In genomic region chr3:146520798-146521651, GRCm38 (mm10) we compare ENCODE assay signal across 7 mouse cellular contexts. TPM values are rescaled to one million over a fixed set of nuclear protein-coding genes. Genes with fewer than 3 reads are reported as not detected.
DNase-seq lines count a peak whose midpoint lies in the region; ATAC-seq lines count a peak whose summit lies in the region.

Gene Rpf1, minus strand, starts transcription at chr3:146521429.

- no peaks in the 10 kb centered on the region for H3K9me3 ChIP-seq in intestine, embryonic 16.5 days (ENCODE audit: control insufficient read depth, low read length)
- no peaks in the 10 kb centered on the region for H3K9me3 ChIP-seq in midbrain, embryonic 11.5 days (ENCODE audit: control insufficient read depth, low read length)

- DNase-seq in adrenal gland, adult 8-10 months: peak; percentile 89
- DNase-seq in embryo, embryonic 9.5 days (ENCODE audit: extremely low spot score): peak; percentile 90
- DNase-seq in gastrocnemius, postnatal 4 days (ENCODE audit: low spot score in 2 of 2): peak; percentile 69 to 90
- peak; percentile 93 for DNase-seq in left cerebral cortex, postnatal 36 days (ENCODE audit: low spot score in 2 of 2)
- DNase-seq in midbrain, embryonic 11.5 days (ENCODE audit: low spot score, missing footprints): peak; percentile 98
- peak; percentile 88 for DNase-seq in skeletal muscle tissue, adult 2 months (ENCODE audit: low read depth, low spot score)

- intact Hi-C loops in left cerebral cortex, postnatal 36 days (cut with DNase I): loop anchor here (5.0 kb wide), 2 partner anchors 246 to 261 kb away; no protein-coding TSS in a partner anchor

- peak; percentile 98 for ATAC-seq in intestine, embryonic 16.5 days
- peak; percentile 96 for ATAC-seq in midbrain, embryonic 11.5 days (ENCODE audit: low FRiP score)

- H3K4me3 ChIP-seq in intestine, embryonic 16.5 days (ENCODE audit: low read length): peak within 1 kb of the TSS; percentile 86
- H3K4me3 ChIP-seq in midbrain, embryonic 11.5 days (ENCODE audit: low read depth, low read length): peak within 1 kb of the TSS; percentile 79

- peaks cover 8% of the 10 kb centered on the region for H3K36me3 ChIP-seq in intestine, embryonic 16.5 days (ENCODE audit: control insufficient read depth, insufficient read depth, low read length)
- peaks cover 6% of the 10 kb centered on the region; the same call in 1 of the 2 replicates for H3K36me3 ChIP-seq in midbrain, embryonic 11.5 days (ENCODE audit: control insufficient read depth, insufficient read depth, low read length)

- WGBS in intestine, embryonic 16.5 days: under 1% methylated on average over 61 of the region's 82 CpGs
- under 1% methylated on average over 61 of the region's 82 CpGs for WGBS in midbrain, embryonic 11.5 days

- H3K4me2 ChIP-seq in intestine, embryonic 16.5 days (ENCODE audit: low read depth, low read length): peak within 1 kb of the TSS; percentile 76
- peak within 1 kb of the TSS; percentile 67 for H3K4me2 ChIP-seq in midbrain, embryonic 11.5 days

- no peaks in the 10 kb centered on the region for H3K27me3 ChIP-seq in intestine, embryonic 16.5 days (replicated peaks; ENCODE audit: control insufficient read depth, insufficient read depth, low read length)
- H3K27me3 ChIP-seq in midbrain, embryonic 11.5 days (ENCODE audit: control insufficient read depth, insufficient read depth, low read length): no peaks in the 10 kb centered on the region

- peak within 1 kb of the TSS; percentile 93 for H3K9ac ChIP-seq in intestine, embryonic 16.5 days (ENCODE audit: low read depth, low read length)
- peak within 1 kb of the TSS; percentile 94 for H3K9ac ChIP-seq in midbrain, embryonic 11.5 days (ENCODE audit: low read length)

- H3K4me1 ChIP-seq in intestine, embryonic 16.5 days (ENCODE audit: control insufficient read depth, insufficient read depth, low read length): peaks cover 2% of the 10 kb centered on the region; the same call in 1 of the 2 replicates
- peaks cover 2% of the 10 kb centered on the region; the same call in 1 of the 2 replicates for H3K4me1 ChIP-seq in midbrain, embryonic 11.5 days (ENCODE audit: control insufficient read depth, insufficient read depth, low read length)

- peak within 1 kb of the TSS; percentile 99 for H3K27ac ChIP-seq in intestine, embryonic 16.5 days (ENCODE audit: low read length)
- H3K27ac ChIP-seq in midbrain, embryonic 11.5 days (ENCODE audit: low read depth, low read length): peak within 1 kb of the TSS; percentile 95

RNA-seq across cellular contexts. Expression of gene Rpf1, which starts in this region (rescaled TPM):
- 10 to 100 TPM; 25.5 to 34.4 (median 31.9) TPM for total RNA-seq in adrenal gland, adult 8-10 months (2022)
- total RNA-seq in gastrocnemius, postnatal 4 days (2021): 10 to 100 TPM; 16.8 to 25.5 TPM
- 42.1 and 45.5 TPM in 2 replicates for polyA plus RNA-seq in intestine, embryonic 16.5 days (2015; fragmentation: Nextera tagmentation; extraction: Ambion mirVana)
- 10 to 100 TPM; 13.8 to 19.0 TPM for total RNA-seq in left cerebral cortex, postnatal 36 days (2021)
- 80.6 and 81.5 TPM in 2 replicates for polyA plus RNA-seq in midbrain, embryonic 11.5 days (2014; fragmentation: Nextera tagmentation; extraction: Ambion mirVana)

Comparison
In these comparisons a context has a peak if more than half of its experiments do, and no peak if none do; other contexts are left out.
1. Peak in every context shown above with its lines: DNase-seq, ATAC-seq, H3K4me3 ChIP-seq and H3K27ac ChIP-seq.